Mouse (Mus musculus) activated CD4-positive, CD25-positive, alpha-beta regulatory T cell, adult 9 weeks (primary cell): Measurements from ENCODE around the gene Gm8247. TPM values are rescaled to one million over a fixed set of nuclear protein-coding genes. Genes with fewer than 3 reads are reported as not detected.

Experiments
- polyA plus RNA-seq: library from polyadenylated mRNA; unstranded; fragments of 100-300 nt; shearing (Covaris generic); gene quantifications from one replicate; pipeline ENCODE4 v1.2.1, GENCODE M21; 2017

The Gm8247 gene
- polyA plus RNA-seq, result not detected

DNA sequence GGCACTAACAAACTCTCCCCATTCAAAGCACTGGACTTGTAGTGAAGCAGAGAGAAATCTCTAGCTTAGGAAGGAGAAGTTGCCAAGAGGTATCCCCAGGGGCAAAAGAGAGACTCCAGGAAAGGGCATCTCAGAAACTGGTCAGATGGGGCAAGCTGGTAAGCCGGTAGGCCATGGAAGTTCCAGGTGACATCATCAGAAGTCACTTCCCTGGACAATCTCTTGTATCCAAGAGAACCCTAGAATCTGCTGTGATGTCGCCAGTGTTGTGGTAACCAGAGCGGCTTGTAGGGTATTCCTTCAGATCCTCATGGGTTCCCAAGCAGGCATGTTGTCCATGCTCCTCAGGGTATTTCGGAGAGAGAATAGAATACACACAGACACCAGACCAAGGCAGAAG, at the start of gene Gm8247:
Gene Gm8247, plus strand, starts transcription at position 301 of the 400 bp plus-strand sequence.

DNA sequence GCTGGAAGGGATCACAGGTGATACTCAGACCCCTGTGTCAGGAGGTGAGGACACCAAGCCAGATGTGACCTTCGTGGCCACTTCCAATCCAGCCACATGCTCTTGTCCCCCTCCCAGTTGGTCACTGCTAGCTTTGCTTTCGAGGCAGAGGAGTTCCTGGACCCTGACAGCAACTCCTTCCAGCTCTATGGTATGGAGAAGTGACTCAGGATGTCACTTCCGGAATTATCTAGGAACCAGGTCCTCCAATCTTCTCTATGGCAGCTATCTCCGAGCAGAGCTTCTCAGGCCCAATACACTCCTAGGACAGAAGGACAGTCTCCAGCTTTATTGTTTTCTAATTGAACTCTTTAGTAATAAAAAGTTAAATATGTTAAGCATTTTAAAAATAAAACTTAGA, 44.8 kb downstream of the Gm8247 start, which contains the start of gene Gm5624:
Gene Gm5624, minus strand, starts transcription at position 202 of the 400 bp plus-strand sequence.

Other genes starting within 250 kb of the Gm8247 start
- gene Gm5930, start 244.6 kb upstream of the Gm8247 start, polyA plus RNA-seq, result not detected
- not detected for gene Gm8229, start 217.8 kb upstream of the Gm8247 start, polyA plus RNA-seq
- gene Gm3371, start 172.5 kb upstream of the Gm8247 start, polyA plus RNA-seq, result not detected
- not detected for gene Gm8232, start 149.5 kb upstream of the Gm8247 start, polyA plus RNA-seq
- not detected for gene BC061237, start 90.7 kb upstream of the Gm8247 start, polyA plus RNA-seq
- not detected for gene Gm17093, start 64.9 kb upstream of the Gm8247 start, polyA plus RNA-seq
- gene Gm5624, start 44.8 kb downstream of the Gm8247 start, polyA plus RNA-seq, result not detected
- not detected for gene Gm8257, start 123.3 kb downstream of the Gm8247 start, polyA plus RNA-seq
- not detected for gene Gm8267, start 167.2 kb downstream of the Gm8247 start, polyA plus RNA-seq